Mouse (Mus musculus) urinary bladder, postnatal 10 days (tissue): Measurements from ENCODE around the gene Alpl.

ENCODE experiments used
- DNase-seq: peaks from one replicate; pipeline ENCODE4 v3.0.0; 2022; ENCODE audit warnings: low spot score

Alpl gene

DNA sequence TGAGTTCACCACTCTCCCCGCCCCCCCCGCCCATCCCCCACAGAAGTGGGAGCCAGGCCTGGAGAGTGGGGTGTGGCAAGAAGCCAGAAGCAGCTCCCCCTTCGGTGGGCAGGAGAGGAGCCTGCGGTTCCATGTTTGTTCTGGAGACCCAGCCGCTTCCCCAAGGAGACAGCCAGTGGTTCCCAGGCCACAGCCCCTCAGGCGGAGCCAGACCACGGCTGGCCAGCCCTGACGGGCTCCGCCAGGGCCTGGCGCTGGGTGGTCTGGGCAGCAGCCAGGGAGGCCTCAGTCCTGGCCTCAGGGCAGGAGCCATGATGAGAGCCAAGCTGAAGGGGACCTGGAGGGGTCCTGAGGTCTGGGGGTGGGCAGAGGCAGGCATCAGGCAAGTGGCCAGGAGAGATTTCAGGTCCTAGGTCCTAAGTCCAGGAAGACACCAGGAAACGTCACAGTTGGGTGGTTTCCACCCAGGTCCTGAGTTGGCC, 59.9 kb downstream of the Alpl start:
- no peak for DNase-seq

DNA sequence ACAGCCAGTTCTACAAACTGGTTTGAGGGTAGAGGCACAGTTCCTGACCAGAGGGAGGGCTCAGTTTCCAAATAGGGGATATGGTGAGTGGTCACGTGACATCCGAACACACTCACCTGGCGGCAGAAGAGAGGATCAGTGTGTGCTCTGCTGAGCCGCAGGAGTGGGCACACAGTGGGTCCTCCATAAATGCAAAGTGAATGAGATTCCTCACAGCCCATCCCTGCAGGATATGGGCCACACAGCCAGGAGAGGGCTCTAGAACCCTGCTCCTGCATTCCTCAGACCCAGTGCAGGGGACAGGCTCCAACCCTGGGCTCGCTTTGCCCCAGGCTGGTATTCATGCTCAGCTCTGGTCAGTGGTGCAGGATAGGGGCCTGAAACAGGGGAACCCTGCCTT, 62.7 kb downstream of the Alpl start:
- DNase-seq: no peak

- no peak for DNase-seq
Measured at GRCm38 (mm10) chr4:137732962-137733361, 63.2 kb downstream of the Alpl start.

DNA sequence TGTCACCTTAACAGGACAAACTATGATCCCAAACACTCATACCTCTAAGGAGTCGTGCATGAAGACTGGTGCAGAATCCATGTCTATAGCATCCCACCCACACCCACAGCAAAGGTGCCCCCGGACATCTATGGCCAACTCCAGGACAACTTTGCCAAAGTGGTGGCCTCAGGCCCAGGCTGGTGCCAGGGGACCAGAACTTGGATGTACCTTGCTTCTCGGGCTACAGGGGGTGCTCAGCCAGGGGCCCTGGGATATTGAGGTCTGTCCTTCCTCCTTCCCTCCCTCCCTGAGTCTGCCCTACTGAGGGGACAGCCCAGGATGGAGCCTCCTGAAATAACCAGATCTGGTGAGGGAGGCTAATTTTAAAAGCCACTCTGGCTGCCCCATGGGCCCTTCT, 63.8 kb downstream of the Alpl start:
- no peak for DNase-seq

GRCm38 (mm10) chr4:137731891-137732290, 64.3 kb downstream of the Alpl start:
- no peak for DNase-seq

GRCm38 (mm10) chr4:137730757-137731156, 65.4 kb downstream of the Alpl start:
- DNase-seq: no peak

DNA sequence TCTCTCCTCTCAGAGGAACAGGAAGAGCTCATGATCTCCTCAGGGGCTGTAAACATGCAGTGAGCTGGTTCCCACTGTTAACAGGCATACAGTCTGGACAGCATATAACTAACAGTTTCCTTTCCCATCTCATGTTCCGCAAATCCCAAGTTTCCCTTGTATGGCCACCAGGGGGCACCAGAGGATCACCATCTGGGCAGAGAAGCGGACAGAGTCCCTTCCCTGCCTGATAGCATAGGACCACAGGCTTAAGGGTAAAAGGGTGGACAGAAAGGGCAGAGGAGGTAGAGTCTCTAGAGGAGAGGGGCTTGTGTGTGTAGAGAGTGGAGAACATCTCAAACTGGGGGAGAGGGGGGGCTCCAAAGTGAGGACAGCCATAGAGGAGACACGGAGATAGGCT, 66.0 kb downstream of the Alpl start:
- peak; percentile 55 for DNase-seq

GRCm38 (mm10) chr4:137729155-137729855, 66.9 kb downstream of the Alpl start:
- no peak for DNase-seq

DNA sequence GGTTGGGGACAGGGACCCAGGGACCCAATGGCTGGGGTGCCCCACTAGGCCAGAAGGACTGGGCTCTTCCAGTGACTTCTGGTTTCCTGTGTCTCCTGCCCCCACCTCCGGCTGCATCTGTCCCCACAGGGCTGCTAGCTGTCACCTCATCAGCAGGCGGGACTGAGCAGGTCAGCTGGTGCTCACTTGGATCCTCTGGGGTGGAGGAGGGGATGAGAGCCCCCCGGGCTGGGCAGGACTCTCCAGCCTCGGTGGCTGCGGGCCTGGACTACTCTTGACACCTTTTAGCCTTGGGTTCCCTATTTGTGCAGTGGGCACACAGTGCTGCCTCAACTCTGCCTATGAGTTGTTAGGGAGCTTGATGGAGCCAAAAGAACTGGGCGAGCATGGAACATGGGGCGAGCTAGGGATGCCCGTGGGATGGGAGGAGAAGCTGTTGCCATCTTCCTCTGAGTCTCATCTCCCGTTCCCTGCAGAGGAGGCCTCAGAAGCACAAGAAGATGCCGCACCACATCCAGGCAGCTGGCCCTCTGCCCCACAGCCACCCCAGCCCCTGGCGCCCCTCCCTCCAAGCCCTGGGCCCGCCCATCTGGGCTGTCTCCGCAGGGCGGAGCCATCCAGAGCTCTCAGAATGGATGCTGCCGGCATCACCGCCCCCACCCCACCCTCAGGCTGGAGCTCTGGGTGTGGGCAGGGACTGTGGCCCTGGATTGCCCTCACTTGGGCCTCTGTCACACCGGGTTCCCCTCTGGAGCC, 67.6 kb downstream of the Alpl start:
- no peak for DNase-seq

DNA sequence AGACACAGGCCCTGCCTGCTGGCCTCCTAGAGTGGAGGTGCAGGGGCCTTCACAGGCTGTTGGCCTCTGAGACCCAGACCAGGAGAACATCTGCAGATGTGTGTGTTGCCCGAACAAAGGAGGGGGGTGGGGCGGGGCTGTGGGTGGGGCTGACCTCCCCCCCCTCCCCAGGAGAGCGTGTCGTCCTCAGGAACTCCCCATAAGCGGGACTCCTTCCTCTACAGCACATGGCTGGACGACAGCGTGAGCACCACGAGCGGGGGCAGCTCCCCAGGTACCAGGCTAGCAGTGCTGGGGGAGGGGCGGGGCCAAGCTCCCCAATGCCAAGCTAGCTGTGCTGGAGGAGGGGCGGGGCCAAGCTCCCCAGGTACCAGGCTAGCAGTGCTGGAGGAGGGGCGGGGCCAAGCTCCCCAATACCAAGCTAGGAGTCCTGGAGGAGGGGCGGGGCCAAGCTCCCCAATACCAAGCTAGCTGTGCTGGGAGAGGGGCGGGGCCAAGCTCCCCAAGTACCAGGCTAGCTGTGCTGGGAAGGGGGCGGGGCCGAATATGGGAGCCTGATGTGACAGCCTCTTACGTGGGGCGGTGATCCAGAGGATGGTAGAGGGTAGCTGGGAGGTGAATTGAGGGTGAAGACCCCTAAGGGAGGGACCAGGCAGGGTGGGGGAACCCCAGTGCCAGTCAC, 68.5 kb downstream of the Alpl start:
- no peak for DNase-seq

GRCm38 (mm10) chr4:137726739-137727505, 69.3 kb downstream of the Alpl start:
- no peak for DNase-seq

- no peak for DNase-seq
Measured at GRCm38 (mm10) chr4:137725541-137726145, 70.5 kb downstream of the Alpl start.

- no peak for DNase-seq
Measured at GRCm38 (mm10) chr4:137724766-137725165, 71.4 kb downstream of the Alpl start.

DNA sequence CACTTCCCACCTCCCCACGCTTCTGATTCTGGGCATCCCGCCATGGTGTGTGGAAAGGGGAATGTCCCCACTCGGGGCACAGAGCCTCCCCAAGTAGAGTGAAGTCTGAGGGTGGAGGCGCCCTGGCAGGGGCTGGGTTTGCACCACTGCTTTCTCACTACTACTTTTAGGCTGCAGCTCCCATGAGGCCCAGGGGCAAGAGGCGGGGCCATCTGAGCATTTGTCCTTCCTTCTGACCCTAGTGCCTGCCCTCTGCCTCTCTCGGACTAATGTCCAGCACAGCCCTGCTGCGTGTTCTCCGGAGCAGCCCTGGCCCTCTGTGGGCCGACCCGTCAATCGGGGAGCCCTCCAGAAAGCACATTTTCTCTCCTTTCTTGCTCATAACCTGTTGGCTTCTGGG, 72.0 kb downstream of the Alpl start:
- no peak for DNase-seq

DNA sequence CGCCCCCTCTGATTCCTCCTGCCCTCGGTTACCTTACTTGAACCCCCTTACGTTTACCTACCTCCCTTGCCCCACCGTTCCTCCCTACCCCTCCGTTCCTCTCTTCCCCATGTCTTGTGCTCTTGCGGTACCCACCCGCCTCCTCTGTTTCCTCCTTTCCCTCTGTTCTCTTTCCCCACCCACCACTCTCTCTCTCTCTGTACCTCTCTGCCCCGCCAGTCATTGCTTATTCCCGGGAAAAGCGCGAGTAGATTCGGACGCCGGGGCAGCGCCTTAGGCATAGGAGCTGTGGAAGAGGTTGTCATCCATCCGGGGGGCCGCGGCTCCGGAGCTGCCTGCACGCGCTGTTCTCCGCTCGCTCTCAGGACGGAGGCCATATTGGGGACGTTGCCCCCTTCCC, 72.7 kb downstream of the Alpl start:
- no peak for DNase-seq

DNA sequence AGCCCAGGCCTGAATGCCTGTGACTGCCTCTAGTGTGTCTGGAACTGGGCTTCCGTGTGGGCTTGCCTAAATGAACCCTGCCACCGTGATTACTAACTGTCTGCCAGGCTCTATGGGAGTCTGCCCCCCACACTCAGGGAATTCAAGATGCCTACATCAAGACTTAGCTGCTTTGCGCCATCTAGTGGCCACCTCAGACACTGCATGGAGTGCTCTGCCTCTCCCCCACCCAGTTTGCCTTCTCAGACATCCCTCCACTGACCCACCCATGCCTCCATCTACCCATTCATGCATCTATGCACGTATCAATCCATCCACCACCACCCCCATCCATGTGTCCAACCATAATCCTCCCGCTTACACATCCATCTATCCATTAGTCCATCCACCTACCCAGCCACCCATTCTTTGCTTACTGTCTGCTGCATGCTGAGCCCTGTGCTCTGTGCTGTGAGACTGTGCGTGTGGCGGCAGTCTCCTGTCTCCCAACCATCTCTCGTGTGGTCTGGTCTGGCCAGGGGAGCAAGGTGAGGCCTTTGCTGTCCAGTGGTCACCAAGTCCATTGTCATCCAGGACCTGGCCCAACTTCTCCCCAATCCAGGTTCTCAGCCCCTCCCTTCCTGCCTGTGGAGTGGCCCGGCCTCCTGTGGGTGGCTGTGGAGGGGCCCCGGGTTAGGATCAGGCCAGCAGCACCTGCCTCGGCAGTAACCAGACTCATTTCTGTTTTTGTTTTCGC, 73.3 kb downstream of the Alpl start:
- DNase-seq: no peak

DNA sequence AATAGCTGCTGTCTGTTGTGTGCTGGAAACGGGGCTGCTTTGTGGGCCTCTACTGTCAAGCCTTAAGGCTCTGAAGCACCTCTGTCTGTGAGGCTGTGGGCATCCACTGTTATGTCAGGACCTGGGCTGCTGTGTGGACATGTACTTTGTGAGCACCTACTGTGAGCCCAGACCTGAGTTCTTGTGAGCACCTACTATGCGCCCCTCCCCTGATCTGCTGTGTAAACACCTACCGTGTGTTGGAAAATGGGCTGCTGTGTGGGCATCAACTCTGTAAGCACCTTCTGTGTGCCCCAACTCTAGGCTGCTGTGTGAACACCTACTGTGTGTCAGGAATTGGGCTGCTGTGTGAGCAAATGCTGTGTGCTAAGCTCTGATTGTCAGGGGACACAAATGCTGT, 74.0 kb downstream of the Alpl start:
- no peak for DNase-seq

GRCm38 (mm10) chr4:137721563-137721962, 74.6 kb downstream of the Alpl start:
- DNase-seq: no peak

DNA sequence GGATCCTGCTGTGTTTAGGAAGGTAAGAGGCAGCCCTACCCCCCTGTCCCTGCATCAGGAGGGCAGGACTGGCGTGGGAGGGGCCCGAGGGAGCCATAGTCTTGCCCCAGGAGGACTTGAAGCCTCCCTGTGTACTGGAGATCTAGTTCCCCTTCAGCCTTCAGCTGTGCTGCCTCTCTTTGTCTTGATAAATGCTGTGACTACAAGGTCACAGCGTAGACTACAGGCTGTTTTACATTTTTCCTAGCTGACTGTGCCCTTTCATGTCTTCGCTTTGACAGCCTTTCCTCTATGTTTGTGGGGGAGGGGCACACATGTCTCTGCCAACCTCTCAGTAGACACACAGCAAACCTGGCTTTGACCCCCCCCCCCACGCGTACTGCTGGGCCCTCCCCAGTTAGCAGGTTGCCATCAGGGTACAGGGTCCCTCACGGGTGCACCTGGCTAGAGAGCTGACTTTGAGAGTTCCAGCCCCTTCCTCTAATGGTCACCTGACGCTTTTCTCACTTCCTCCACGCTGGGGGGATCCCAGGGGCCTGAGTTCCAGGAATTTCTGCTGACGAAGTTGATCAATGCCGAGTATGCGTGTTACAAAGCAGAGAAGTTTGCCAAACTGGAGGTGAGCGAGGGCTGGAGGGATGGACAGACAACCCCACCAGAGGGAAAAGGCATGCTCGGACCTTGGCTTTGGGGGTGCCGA, 76.7 kb downstream of the Alpl start:
- DNase-seq: no peak

DNA sequence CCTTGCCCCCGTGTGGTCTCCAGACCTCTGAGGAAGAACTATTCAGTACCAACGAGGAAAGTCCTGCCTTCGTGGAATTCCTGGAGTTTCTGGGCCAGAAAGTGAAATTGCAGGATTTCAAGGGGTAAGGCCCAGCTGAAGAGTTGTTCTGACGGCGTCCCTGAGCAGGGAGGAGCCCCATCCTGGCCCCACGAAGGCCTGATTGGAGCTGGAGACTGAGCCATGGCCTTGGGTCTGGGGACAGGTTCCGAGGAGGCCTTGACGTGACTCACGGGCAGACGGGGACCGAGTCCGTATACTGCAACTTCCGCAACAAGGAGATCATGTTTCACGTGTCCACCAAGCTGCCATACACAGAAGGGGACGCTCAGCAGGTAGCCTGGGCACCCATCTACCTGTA, 78.5 kb downstream of the Alpl start:
- DNase-seq: no peak

- DNase-seq: no peak
Measured at GRCm38 (mm10) chr4:137717005-137717404, 79.2 kb downstream of the Alpl start.
